Mouse (Mus musculus) A20 (cell line): ENCODE measurements around the gene Srp54a.
A peak's percentile ranks its signal among the peaks of the same experiment; 100 is the strongest.
"Not testable (repeated sequence)": the region's sequence is repeated elsewhere in the genome, so short reads cannot be mapped to it uniquely, and the experiment has no call there.

Experiments
- DNase-seq: peaks from one replicate; pipeline ENCODE4 v3.0.0-alpha.2; 2011; ENCODE audit warnings: low read depth, low spot score

Gene Srp54a

DNA sequence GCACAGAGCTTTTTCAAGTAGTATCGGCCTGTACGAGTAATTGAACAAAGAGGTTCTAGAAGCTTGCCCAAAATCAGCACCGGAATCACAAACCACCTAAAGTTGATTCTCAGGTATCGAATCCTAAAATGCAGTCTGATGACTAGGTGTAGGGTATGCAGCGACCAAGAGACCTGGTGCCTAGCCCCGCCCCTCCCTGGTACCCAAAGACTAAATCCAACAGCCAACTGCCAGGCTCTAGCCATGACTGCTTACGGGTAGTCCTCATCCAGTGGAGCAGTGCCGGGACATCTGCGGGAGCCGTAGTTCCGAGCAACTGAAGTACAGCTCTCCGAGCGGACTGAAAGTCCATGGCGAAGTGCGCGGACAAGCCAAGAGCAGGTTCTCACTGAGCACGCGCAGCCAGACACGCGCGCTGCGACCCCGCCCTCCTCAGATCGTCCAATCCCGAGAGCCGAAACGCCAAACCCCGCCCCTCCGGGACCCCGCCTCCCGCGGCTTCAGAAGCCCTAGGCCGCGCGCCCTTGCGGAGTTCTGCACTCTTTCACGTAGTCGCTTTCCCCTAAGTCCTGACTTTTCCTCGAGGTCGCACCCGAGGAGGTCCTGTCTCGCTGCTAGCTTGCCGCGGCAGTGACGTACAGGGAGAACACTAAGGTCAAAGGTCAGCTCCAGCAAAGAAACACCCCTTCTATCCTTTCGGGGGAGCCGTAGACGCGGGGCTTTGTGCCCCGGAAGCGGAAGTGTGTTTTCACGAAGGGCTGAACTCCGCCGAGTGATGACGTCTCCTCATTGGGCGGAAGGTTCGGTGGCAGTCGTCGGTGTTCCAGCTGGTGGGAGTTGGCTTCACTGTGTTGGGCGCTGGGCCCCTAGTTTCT, at the start of gene Srp54a, which contains the start of gene 2700097O09Rik:
Gene Srp54a, plus strand, starts transcription at position 537 of the 875 bp plus-strand sequence.
Gene 2700097O09Rik, minus strand, starts transcription at position 385 of the 875 bp plus-strand sequence.
- DNase-seq, result peak; percentile 98

DNA sequence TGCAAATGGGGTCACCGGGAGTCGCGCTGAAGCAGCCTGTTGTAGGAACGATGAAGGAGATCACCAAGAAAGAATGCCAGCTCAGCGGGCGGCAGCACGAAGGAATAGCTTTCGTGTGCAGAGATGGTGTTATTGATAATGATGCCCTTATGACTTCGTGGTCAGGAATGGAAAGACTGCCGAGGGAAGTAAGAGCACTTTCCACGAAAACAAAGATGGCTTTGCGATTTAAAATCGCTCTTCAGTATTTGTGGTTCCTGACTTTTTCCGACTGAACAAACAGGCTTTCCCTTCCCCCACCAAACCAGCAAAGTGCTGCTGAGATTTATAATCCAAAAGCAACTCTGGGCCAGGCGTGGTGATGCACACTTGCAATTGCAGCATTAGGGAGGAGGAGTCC, 39.1 kb upstream of the Srp54a start:
- DNase-seq, result no peak

DNA sequence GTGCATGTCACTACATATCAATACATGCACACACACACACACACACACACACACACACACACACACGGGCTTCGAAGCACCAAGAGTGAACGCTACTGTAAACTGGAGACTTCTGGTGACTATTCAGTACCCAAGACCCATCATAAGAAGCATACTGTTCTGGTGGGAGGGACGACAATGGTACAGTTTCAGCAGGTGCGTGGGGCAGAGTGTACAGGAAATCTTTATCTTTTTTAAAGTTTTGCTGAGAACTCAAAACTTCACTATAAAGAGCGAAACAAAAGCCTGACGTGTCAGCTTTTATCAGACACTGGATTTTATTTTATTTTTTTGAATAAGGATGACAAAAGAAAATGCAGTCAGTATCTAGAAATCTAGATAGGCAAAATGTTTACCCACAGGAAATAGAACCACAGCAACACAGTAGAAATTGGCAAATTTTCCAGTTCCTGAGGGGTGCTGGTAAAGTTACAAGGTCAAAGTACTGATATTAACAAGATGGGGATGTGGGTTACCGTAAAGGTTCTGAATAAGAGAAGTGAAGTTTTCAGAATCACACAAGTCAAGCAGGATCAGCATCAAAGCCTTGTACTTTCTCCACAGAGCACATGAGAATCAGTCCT, 30.2 kb upstream of the Srp54a start:
- no peak for DNase-seq

DNA sequence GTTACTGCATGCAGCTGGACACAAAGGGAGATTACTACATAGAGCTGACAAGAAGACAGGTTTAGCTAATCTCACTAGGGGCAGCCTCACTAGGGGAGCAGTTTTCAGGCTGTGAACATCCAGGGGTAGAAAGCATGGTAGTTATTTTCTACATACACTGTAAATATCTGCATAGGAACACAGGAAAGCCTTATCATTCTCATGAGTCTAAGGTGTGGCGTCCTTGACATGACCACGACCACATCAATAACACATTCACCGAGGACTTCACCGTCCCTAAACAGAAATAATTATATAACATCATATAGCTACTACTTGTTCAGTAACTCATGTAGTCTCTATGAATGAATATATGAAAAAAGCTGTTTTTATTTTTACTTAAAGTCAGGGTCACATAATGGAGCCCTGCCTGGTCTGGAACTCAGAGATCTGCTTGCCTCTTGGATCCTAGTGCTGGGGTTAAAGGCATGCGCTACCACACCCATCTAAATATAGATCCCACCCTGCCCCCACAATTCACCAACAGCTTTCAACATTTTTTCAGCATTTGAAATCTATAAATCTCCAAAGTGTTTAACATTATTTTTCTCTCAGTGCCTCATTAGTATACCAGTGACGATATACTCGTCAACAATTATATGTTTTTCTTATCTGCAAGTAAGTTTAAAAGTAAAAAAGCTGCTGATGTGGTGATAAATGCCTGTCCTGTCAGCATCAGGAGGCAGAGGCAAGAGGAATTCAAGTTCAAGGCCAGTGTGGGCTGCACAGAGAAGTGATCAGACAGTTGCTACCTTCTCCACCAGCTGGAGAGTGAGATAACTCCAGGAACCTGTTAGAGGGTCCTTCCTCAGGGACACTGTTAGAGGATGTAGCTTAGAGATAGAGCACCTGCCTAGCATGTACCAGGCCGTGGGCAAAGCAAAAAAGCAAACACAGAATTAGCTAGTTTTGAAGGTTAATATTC, 28.6 kb upstream of the Srp54a start:
- DNase-seq, result no peak

DNA sequence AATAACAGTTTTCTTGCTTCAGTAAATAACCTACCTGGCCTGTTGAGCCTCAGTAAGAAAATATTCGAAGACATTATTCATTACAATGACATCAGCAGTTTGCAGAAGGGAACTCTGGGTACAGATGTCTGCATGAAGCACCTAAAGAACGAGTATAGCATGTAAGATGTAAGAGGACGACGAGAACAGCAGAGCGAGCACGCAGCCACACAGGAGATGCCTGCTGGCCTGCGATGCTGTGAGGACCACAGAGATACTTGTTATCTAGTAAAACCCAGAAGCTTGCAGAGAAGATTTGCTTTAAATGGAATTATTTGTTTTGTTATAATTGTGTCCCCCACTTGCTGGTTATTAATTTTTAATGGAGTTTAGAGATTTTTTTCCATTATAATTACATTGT, 26.8 kb upstream of the Srp54a start:
- no peak for DNase-seq

DNA sequence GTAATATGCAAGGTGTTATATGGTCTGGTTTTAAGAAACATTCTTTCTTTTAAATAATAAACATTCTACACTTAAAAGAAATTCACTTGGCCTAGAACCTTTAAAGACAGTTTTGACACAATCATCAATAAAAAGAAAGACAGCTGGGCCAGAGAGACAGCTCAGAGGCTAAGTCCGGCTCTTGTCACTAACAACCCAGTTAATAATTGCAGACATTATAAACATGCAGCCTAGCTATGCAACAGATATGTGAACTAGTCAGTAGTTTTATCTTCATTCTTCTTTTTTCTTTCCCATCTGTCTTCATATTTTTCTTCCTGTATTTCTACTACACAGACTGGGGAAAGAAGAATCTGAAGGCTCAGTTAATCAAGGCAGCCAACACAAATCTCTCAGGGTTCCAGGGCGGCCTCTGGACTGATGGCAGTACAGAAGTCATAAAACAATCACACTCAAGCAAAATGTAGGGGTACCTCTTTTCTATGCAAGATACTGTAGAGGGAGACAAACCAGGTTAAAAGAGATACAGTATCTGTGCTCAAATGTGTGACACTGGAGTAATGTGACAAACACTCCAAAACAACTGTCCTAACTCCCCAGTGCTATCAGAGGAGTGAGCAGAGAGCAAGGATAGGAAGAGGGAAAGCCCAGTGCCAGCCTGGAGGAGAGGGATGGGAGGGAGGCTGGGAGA, 25.4 kb upstream of the Srp54a start:
- no peak for DNase-seq

DNA sequence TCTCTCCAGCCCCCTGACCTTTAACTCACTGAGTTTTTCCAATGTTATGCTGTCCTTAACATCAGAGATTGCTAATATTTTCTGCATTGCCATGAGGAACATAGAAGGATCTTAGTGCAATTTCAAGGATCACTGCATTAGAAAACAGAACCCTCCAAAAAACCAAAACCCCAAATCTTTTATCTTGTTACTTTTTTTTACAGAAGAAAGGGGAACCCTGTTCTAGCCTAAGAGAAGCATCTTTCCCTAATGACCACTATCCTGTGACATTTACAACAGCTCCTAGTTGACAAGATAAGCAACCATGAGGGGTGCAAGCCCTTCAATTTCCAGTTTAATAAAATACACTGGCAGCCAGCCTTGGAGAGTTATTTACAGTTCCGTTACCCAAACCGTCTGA, 23.4 kb upstream of the Srp54a start:
- no peak for DNase-seq

DNA sequence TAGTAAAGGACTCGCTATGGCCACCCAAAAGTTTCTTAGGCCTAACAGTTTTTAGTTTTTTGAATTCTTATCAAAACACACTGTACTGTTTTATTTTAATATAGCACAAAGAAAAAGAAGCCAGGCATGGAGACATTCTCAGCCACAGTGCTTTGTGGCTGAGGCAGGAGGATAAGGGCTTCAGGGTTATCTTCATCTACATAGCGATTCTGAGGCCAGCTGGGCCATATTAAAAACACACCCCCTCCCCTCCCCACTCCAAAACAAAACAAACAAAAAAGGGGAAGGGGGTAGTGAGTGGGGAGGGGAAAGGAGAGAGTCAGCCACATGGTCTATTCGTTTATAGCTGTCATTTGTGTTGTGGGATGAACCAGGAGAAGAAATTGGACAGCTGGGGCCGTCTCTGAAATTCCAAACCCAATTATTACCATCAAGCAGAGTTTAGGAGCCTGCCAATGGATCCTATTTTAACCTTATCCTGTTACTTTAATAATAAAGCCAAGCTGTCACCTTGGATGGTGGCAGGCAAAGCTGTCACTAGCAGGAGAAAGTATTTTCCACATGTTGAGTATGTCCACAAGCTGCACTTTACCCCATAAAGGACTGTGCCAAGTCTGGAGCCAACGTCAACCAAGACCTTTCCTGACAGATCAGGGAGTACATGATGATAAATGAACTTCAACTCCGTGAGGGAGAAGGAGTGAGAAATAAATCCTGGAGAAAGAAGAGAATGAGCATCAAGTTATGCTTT, 21.0 kb upstream of the Srp54a start:
- no peak for DNase-seq

DNA sequence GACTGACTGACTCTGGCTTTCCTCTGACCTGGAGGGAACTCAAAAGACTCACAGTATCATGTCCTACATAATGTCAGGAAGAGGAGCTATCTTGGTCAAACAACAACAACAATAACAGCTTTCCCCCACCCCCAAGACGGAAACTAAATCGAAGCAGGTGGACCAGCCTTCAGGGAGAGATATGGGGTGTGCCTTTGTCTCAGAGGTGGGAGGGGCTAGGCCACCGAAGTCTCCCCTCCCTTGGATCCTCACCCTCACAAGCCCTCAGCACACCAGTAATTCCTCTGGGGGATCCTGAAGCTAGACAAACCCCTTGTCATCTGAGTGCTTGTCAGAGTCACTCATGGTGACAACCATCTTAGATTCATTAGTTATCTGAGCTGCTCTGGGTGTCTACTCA, 20.2 kb upstream of the Srp54a start:
- no peak for DNase-seq

DNA sequence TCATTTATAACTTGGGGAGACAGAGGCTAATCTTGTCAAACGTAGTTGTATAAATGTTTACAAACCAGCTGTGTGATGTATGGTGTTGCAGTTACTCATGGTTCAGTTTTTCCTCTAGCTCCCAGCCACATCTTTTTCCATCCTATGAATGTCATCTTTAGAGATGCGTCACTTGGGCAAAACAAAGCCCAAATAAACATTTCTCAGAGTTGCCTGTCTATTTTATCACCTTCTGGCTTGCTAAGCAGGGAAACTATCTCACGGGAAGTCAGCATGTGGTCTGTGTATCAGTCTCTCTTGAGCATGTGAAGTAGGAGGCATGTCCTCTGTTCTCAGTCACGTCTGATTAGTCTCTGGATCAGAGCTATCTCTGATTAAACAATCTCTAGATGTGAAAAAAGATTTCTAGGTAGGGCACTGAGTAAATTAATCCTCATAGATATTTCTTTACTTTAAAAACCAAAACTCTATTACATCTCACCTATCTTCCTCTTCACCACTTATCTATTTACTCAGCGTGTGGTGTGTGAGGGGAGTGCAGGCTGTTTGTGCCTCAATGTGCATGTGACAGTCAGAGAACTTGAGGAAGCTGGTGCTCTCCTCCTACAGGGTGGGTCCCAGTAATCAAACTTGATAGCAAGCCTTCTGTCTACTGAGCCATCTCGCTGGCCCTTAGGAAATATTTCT, 19.7 kb upstream of the Srp54a start:
- no peak for DNase-seq

DNA sequence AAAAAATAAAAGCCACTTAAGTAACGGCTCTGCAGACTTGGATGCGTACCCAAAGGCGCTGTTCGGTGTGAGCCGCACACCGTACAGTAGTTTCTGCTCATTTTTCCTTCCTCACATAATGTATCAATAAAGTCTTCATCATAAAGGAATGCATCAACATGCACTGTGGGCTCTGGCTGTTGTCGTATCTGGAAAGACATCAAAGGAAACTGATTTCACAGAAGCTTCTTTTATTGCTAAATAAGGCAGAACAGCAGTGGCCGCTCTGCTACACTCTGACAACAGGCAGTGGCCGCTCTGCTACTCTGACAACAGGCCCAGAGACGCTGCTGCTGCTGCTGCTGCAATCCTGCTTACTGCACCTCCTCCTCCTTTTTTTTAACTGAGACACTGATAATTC, 19.1 kb upstream of the Srp54a start:
- DNase-seq, result no peak

DNA sequence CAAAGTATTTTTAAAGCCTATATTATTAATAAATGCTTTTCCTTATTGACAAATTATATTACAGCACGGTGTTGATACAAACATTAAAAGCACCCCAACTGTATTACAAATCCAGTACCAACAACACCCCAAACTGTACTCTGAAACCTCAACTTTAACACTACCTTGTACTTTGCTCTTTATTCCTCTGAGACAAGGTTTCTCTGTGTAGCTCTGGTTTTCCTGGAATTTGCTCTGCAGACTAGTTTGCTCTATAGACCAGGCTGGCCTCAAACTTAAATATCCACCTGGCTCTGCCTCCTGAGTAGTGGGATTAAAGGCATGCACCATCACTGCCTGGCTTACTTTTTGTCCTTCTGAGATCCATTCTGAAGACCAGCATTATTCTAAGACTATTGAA, 17.9 kb upstream of the Srp54a start:
- DNase-seq, result no peak

DNA sequence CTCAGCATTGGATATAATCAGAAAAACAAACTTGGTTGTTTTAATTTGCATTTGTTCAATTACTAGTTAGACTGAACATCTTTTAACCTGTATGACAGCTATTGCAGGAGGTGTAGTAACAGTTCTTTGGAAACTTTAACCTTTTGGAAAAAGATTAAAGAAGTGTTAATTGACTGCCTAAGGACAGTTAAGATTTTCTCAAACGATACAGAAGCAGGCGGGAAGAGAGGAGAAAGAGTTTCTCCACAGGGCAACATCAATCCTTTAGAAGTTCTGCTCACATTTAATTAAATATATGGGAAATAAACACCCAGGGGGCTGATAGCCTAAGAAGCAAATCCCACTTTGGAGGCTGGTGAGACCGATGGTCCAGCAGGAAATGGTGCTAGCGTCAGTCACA, 7.6 kb upstream of the Srp54a start:
- no peak for DNase-seq

DNA sequence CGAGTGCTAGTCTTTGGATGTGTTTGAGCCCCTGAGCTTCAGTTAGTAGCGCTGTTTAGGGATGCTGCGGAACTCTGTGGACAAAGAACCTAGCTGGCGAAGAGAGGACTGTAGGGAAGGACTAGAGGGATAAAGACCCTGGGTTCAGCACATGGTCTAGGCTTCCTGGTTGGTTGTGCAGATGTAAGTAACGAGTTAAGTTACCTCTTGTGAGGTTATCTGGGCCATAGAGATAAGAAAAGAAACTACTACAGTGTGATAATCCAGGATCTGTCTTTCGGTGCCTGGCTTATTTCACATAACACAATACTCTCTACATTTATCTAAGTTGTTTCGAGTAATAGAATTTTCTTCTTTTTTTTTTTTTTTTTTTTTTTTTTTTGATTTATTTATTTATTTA, 6.4 kb upstream of the Srp54a start:
- DNase-seq, result no peak

DNA sequence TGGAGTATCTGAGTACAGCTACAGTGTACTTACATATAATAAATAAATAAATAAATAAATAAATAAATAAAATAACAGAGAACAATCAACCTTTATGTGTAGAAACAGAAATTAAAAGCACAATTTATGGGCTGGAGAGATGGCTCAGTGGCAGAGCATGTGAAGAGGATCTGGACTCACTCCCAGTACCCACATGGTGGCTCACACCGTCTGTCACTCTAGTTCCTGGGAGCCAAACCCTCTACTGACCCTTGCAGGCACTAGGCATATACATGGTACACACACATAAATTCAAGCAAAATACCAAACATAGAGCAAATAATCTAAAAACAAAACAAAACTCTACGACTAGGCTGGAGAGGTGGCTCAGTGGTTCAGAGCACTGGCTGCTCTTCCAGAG, 4.8 kb upstream of the Srp54a start:
- DNase-seq, result no peak

DNA sequence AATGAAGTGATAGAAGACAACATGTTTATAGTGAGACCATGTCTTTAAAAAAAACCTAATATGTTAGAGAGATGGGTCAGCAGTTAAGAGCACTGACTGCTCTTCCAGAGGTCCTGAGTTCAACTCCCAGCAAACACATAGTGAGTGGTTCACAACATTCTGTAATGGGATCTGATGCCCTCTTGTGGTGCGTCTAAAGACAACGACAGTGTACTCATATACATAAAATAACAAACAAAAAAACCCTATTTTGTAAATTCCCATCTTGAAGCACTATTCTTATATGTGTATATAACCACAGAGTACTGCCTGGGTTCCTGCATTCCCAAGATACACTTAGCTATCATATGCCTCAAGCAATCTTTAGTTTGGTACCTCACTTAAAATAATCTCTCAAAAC, 1.4 kb upstream of the Srp54a start:
- peak; percentile 48 for DNase-seq

DNA sequence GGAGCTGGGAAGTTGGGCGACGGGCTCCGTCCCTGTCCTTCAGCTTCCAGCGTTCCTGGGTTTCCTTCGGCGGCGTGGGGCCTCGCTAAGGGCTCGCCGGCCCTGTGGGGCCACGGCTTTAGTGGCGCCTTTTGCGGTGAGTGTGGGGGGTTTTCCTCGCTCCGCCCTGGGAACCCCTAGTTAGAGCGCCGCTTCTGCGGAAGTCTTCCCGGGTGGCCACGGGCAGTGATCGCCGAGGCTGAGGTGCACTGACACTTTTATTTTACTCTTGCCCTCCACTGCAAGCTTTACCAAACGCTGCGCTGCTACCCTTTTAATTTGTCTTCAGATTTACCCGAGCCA, 510 bp downstream of the Srp54a start:
- DNase-seq, result not testable (repeated sequence)

DNA sequence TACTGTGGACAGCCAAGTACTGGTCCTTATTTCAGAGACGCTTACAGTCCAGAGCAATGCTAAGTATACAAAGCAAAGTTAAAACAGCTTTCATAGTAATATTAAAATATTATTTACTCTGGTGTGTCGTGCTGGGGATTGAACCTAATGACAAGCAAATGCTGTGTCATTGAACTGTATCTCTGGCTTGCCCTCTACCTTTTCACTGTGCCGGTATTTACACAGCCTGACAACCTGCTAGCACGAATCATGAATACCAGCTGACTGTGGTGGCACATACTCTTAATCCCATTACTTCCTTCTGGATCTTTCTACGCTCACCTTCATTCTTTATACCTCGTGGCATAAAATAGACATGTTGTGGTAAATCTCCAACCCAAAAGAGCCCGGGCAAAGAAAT, 12.1 kb downstream of the Srp54a start:
- DNase-seq, result not testable (repeated sequence)

DNA sequence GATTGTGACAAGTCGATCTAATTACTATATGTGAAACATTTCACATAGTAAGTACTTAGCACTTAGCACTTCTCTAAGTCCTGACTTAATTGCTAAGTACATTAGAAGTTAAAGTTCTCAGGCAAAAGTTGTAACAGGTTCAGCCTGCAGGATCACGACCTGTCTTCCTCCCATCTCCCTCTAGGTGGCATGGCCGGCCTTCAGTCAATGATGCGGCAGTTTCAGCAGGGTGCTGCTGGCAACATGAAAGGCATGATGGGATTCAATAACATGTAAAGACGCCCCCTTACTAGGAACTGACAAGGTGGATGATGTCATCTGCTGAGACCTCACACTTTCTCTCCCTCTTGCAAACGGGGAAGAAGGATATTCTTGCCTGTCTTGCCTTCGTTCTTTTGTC, 32.6 kb downstream of the Srp54a start:
- DNase-seq, result not testable (repeated sequence)

DNA sequence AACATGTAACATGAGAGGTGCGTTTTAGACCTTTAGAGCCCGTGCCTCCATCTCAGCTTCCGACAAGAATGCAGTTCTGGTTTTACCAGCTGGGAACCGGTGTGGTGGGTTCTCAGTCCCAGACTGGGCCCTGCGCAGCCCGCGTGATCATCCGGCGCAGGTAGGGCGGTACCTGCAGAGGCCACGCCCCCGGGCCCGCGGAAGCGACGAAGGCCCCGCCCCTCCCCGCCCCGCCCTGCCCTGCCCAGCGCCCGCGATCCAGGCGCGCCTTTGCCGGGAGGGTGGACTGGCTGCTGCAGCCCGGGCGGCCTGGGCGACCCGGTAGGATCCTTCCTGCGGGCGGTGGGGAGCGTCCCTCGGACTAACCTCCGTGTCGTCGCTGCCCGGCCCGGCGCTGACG, 44.2 kb downstream of the Srp54a start, which contains the start of gene Fam177a:
Gene Fam177a, plus strand, starts transcription at position 228 of the 400 bp plus-strand sequence.
- DNase-seq, result not testable (repeated sequence)
